Mouse (Mus musculus) kidney, embryonic 14.5 days (tissue): ENCODE measurements at regions not wholly inside any gene's neighbourhood (a gene's known extent, or its start where the extent isn't known, plus 50 kb on each side); places are given as distances from the start of the nearest gene placed in this dataset.

Experiments
- ATAC-seq: fragments of 200-750 bp; cut with Nextera tagmentation; 2 replicates; pipeline ENCODE4 v1.8.0; 2017; ENCODE audit warnings: moderate number of reproducible peaks, mild to moderate bottlenecking, moderate TSS enrichment, moderate library complexity; ENCODE audit not compliant: low FRiP score, low TSS enrichment
- H3K27ac ChIP-seq: fragments of 300-500 bp; sonication (generic); 2 replicates; pipeline ENCODE4 v1.5.1; 2014; ENCODE audit warnings: low read depth, mild to moderate bottlenecking, low read length, moderate library complexity, mixed read lengths
- H3K27me3 ChIP-seq: fragments of 300-500 bp; sonication (generic); 2 replicates; pipeline ENCODE4 v1.6.1; 2014; ENCODE audit warnings: mild to moderate bottlenecking, low read length; ENCODE audit not compliant: control insufficient read depth, insufficient read depth
- H3K36me3 ChIP-seq: fragments of 300-500 bp; sonication (generic); 2 replicates; pipeline ENCODE4 v1.6.1; 2014; ENCODE audit warnings: low read length, mixed read lengths; ENCODE audit not compliant: control insufficient read depth, insufficient read depth
- H3K4me1 ChIP-seq: fragments of 300-500 bp; sonication (generic); 2 replicates; pipeline ENCODE4 v1.6.1; 2014; ENCODE audit warnings: low read length, mixed read lengths; ENCODE audit not compliant: control insufficient read depth, insufficient read depth
- H3K4me2 ChIP-seq: fragments of 300-500 bp; sonication (generic); replicated peaks from 2 replicates; pipeline ENCODE4 v1.6.1; 2014; ENCODE audit warnings: low read depth, mild to moderate bottlenecking, low read length
- H3K4me3 ChIP-seq: fragments of 300-500 bp; sonication (generic); 2 replicates; pipeline ENCODE4 v1.5.1; 2014; ENCODE audit warnings: mild to moderate bottlenecking, low read length
- H3K9ac ChIP-seq: fragments of 300-500 bp; sonication (generic); 2 replicates; pipeline ENCODE4 v1.6.1; 2014; ENCODE audit warnings: low read depth, mild to moderate bottlenecking, low read length, moderate library complexity
- H3K9me3 ChIP-seq: fragments of 300-500 bp; sonication (generic); 2 replicates; pipeline ENCODE4 v1.6.1; 2016; ENCODE audit warnings: low read length; ENCODE audit not compliant: control insufficient read depth
- WGBS: fragments of 180-500 bp; shearing (Covaris S2); extraction: QIAGEN DNeasy Blood & Tissue Kit; methylation state at CpG from one replicate; pipeline ENCODE4 v1.1.7; 2014; 5-methylcytosine and 5-hydroxymethylcytosine counted together

- no peaks in the 10 kb centered on the region for H3K9me3 ChIP-seq
- H3K4me1 ChIP-seq: no peaks in the 10 kb centered on the region
- no peak for ATAC-seq
- no peak overlapping the region for H3K9ac ChIP-seq
- no peak overlapping the region for H3K27ac ChIP-seq
- no peaks in the 10 kb centered on the region for H3K36me3 ChIP-seq
- 45% methylated on average over 13 of the region's 13 CpGs for whole genome bisulfite sequencing
- H3K4me3 ChIP-seq: no peak overlapping the region
- H3K27me3 ChIP-seq: no peaks in the 10 kb centered on the region
- no peak overlapping the region for H3K4me2 ChIP-seq
Measured at GRCm38 (mm10) chr8:27677143-27678106, 230.0 kb downstream of the Poteg start.

- 12% methylated on average over 2 of the region's 2 CpGs for WGBS
- ATAC-seq: peak; percentile 76; the same call in 1 of the 2 replicates
- H3K27ac ChIP-seq: no peak overlapping the region
- no peaks in the 10 kb centered on the region for H3K36me3 ChIP-seq
- H3K9me3 ChIP-seq: no peaks in the 10 kb centered on the region
- H3K4me2 ChIP-seq: no peak overlapping the region
- no peak overlapping the region for H3K4me3 ChIP-seq
- no peak overlapping the region for H3K9ac ChIP-seq
- H3K4me1 ChIP-seq: no peaks in the 10 kb centered on the region
- H3K27me3 ChIP-seq: no peaks in the 10 kb centered on the region
Measured at GRCm38 (mm10) chr8:27679164-27679563, 231.7 kb downstream of the Poteg start.

- Histone ChIP-seq H3K27ac (no peak overlapping the region), H3K27me3 (no peaks in the 10 kb centered on the region), H3K4me2 (no peak overlapping the region), H3K4me1 (no peaks in the 10 kb centered on the region), H3K9ac (no peak overlapping the region), H3K36me3 (no peaks in the 10 kb centered on the region), H3K4me3 (no peak overlapping the region), H3K9me3 (no peaks in the 10 kb centered on the region)
- 83% methylated on average over 6 of the region's 6 CpGs for WGBS
- ATAC-seq: no peak
Measured at GRCm38 (mm10) chr8:27721988-27722387, 274.5 kb downstream of the Poteg start.

DNA sequence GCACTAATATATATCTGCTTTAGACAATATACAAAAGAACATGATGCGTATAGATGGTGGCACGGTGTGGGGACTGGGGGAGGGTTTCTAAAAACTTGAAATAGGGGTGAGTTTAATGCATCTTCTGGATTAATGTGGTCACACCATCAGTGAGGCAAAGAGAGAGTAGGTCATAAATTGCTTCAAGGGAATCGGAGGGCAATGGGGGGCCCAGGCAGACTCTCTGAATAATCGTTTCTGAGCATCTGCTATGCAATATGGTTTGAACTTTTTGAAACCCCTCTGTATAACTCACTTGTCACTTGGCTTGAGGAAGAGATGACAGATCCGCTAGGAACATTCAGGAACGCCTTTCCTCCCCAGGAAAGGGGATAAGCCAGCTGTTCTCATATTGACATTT, 322.8 kb downstream of the Poteg start:
- H3K27ac ChIP-seq: no peak overlapping the region
- H3K36me3 ChIP-seq: no peaks in the 10 kb centered on the region
- ATAC-seq: no peak
- H3K4me1 ChIP-seq: no peaks in the 10 kb centered on the region
- H3K9ac ChIP-seq: no peak overlapping the region
- WGBS: 80% methylated on average over 6 of the region's 6 CpGs
- no peaks in the 10 kb centered on the region for H3K9me3 ChIP-seq
- no peaks in the 10 kb centered on the region for H3K27me3 ChIP-seq
- H3K4me3 ChIP-seq: no peak overlapping the region
- H3K4me2 ChIP-seq: no peak overlapping the region

DNA sequence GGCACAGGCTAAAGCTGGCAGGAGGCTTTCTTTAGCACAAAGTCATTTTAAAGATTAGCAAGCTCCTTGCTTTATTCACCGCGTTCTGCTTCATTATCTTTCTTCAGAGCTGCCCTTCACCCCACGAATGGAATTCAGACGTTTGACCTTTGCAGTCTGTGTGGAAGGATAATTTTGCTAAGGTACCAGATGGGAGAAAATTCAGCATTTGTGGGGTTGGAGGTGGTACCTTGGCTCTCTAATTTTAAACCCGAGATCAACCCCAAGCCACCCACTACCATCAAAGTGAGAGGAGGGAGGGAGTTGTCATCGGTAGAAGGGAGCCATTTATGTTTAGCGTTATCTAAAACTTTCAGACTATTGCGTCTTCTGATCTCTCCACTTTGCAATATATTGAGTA, 323.3 kb downstream of the Poteg start:
- Histone ChIP-seq H3K4me1 (no peaks in the 10 kb centered on the region), H3K9ac (no peak overlapping the region), H3K4me2 (no peak overlapping the region), H3K9me3 (no peaks in the 10 kb centered on the region), H3K36me3 (no peaks in the 10 kb centered on the region), H3K4me3 (no peak overlapping the region), H3K27me3 (no peaks in the 10 kb centered on the region), H3K27ac (no peak overlapping the region)
- ATAC-seq: no peak
- WGBS: 75% methylated on average over 8 of the region's 8 CpGs

- no peaks in the 10 kb centered on the region for H3K27me3 ChIP-seq
- ATAC-seq: no peak
- no peak overlapping the region for H3K4me3 ChIP-seq
- H3K36me3 ChIP-seq: no peaks in the 10 kb centered on the region
- H3K27ac ChIP-seq: no peak overlapping the region
- no peaks in the 10 kb centered on the region for H3K9me3 ChIP-seq
- H3K4me2 ChIP-seq: no peak overlapping the region
- no peaks in the 10 kb centered on the region for H3K4me1 ChIP-seq
- no peak overlapping the region for H3K9ac ChIP-seq
Measured at GRCm38 (mm10) chr8:27771250-27771649, 323.8 kb downstream of the Poteg start.

GRCm38 (mm10) chr8:27778982-27779381, 331.5 kb downstream of the Poteg start:
- H3K4me1 ChIP-seq: no peaks in the 10 kb centered on the region
- WGBS: 71% methylated on average over 3 of the region's 3 CpGs

More at GRCm38 (mm10) chr8:27778982-27779381, 331.5 kb downstream of the Poteg start:
- no peak for ATAC-seq
- no peak overlapping the region for H3K4me2 ChIP-seq
- no peaks in the 10 kb centered on the region for H3K9me3 ChIP-seq
- no peaks in the 10 kb centered on the region for H3K36me3 ChIP-seq
- no peak overlapping the region for H3K9ac ChIP-seq
- no peak overlapping the region for H3K4me3 ChIP-seq
- no peaks in the 10 kb centered on the region for H3K27me3 ChIP-seq
- H3K27ac ChIP-seq: no peak overlapping the region
